Mouse (Mus musculus) layer of hippocampus, adult 9-10 months (tissue): ENCODE measurements around the gene Foxl1.
"Not testable (repeated sequence)": the region's sequence is repeated elsewhere in the genome, so short reads cannot be mapped to it uniquely, and the experiment has no call there.

ENCODE experiments used
- DNase-seq: peaks from one replicate; pipeline ENCODE4 v3.0.0; 2022; ENCODE audit warnings: low spot score

The Foxl1 gene

GRCm38 (mm10) chr8:121125311-121125876 is 2.3 kb upstream of the Foxl1 start:
- DNase-seq: no peak

GRCm38 (mm10) chr8:121126191-121126590 is 1.5 kb upstream of the Foxl1 start:
- DNase-seq: no peak

GRCm38 (mm10) chr8:121126694-121127093 is 1.0 kb upstream of the Foxl1 start:
- DNase-seq: no peak

GRCm38 (mm10) chr8:121127291-121127701 is 444 bp upstream of the Foxl1 start:
- no peak for DNase-seq

- no peak for DNase-seq
Measured at GRCm38 (mm10) chr8:121128531-121129264, 958 bp downstream of the Foxl1 start.

- no peak for DNase-seq
Measured at GRCm38 (mm10) chr8:121129265-121129940, 1.7 kb downstream of the Foxl1 start.

GRCm38 (mm10) chr8:121130522-121130921 is 2.8 kb downstream of the Foxl1 start:
- no peak for DNase-seq

- DNase-seq: no peak
Measured at GRCm38 (mm10) chr8:121132961-121133513, 5.3 kb downstream of the Foxl1 start.

GRCm38 (mm10) chr8:121134102-121134501 is 6.4 kb downstream of the Foxl1 start:
- no peak for DNase-seq

GRCm38 (mm10) chr8:121134512-121134911 is 6.8 kb downstream of the Foxl1 start:
- no peak for DNase-seq

GRCm38 (mm10) chr8:121136856-121137255 is 9.1 kb downstream of the Foxl1 start:
- no peak for DNase-seq

- DNase-seq: not testable (repeated sequence)
Measured at GRCm38 (mm10) chr8:121145457-121146134, 17.9 kb downstream of the Foxl1 start.

- no peak for DNase-seq
Measured at GRCm38 (mm10) chr8:121148573-121149083, 20.9 kb downstream of the Foxl1 start.

- no peak for DNase-seq
Measured at GRCm38 (mm10) chr8:121152394-121152793, 24.7 kb downstream of the Foxl1 start.

- no peak for DNase-seq
Measured at GRCm38 (mm10) chr8:121156990-121157491, 29.3 kb downstream of the Foxl1 start.

GRCm38 (mm10) chr8:121158812-121159211 is 31.1 kb downstream of the Foxl1 start:
- no peak for DNase-seq

- no peak for DNase-seq
Measured at GRCm38 (mm10) chr8:121161437-121161836, 33.7 kb downstream of the Foxl1 start.

GRCm38 (mm10) chr8:121162413-121162812 is 34.7 kb downstream of the Foxl1 start:
- no peak for DNase-seq

- no peak for DNase-seq
Measured at GRCm38 (mm10) chr8:121162906-121163695, 35.4 kb downstream of the Foxl1 start.

GRCm38 (mm10) chr8:121164017-121164469 is 36.3 kb downstream of the Foxl1 start:
- no peak for DNase-seq

- no peak for DNase-seq
Measured at GRCm38 (mm10) chr8:121168033-121168432, 40.3 kb downstream of the Foxl1 start.
